Mouse (Mus musculus) kidney, postnatal 0 days (tissue): ENCODE measurements around the gene Pgam2. TPM values are rescaled to one million over a fixed set of nuclear protein-coding genes. Genes with fewer than 3 reads are reported as not detected.

Experiments
- ATAC-seq: fragments of 200-750 bp; cut with Nextera tagmentation; replicated peaks from 2 replicates; pipeline ENCODE4 v1.8.0; 2017; ENCODE audit warnings: low read depth, moderate number of reproducible peaks, moderate TSS enrichment, moderate library complexity; ENCODE audit not compliant: low FRiP score
- DNase-seq: peaks from one replicate; pipeline ENCODE4 v3.0.0-alpha.2; 2016; ENCODE audit warnings: low spot score
- H3K27ac ChIP-seq: fragments of 300-500 bp; sonication (generic); 2 replicates; pipeline ENCODE4 v1.5.1; 2014; ENCODE audit warnings: mild to moderate bottlenecking
- H3K27me3 ChIP-seq: fragments of 300-500 bp; sonication (generic); 2 replicates; pipeline ENCODE4 v1.6.1; 2014; ENCODE audit warnings: low read length, mixed read lengths; ENCODE audit not compliant: insufficient read depth
- H3K36me3 ChIP-seq: fragments of 300-500 bp; sonication (generic); 2 replicates; pipeline ENCODE4 v1.6.1; 2014; ENCODE audit warnings: low read length, mixed read lengths; ENCODE audit not compliant: insufficient read depth
- H3K4me1 ChIP-seq: fragments of 300-500 bp; sonication (generic); replicated peaks from 2 replicates; pipeline ENCODE4 v1.6.1; 2014; ENCODE audit warnings: antibody characterized with exemption, low read length, mixed read lengths; ENCODE audit not compliant: insufficient read depth
- H3K4me2 ChIP-seq: fragments of 300-500 bp; sonication (generic); 2 replicates; pipeline ENCODE4 v1.6.1; 2014; ENCODE audit warnings: mild to moderate bottlenecking, low read length, moderate library complexity, mixed read lengths
- H3K4me3 ChIP-seq: fragments of 300-500 bp; sonication (generic); replicated peaks from 2 replicates; pipeline ENCODE4 v1.5.1; 2014; ENCODE audit warnings: low read depth, low read length
- H3K9ac ChIP-seq: fragments of 300-500 bp; sonication (generic); 2 replicates; pipeline ENCODE4 v1.6.1; 2014; ENCODE audit warnings: low read depth, low read length
- H3K9me3 ChIP-seq: fragments of 300-500 bp; sonication (generic); replicated peaks from 2 replicates; pipeline ENCODE4 v1.6.1; 2016; ENCODE audit warnings: low read length, inconsistent platforms, mixed read lengths
- CTCF ChIP-seq: IDR thresholded peaks from 2 replicates; pipeline ENCODE4 v1.5.1; 2016; ENCODE audit warnings: antibody characterized with exemption, low read depth, mild to moderate bottlenecking, moderate library complexity
- WGBS: fragments of 180-500 bp; shearing (Covaris S2); extraction: QIAGEN DNeasy Blood & Tissue Kit; methylation state at CpG from one replicate; pipeline ENCODE4 v1.1.7; 2014; 5-methylcytosine and 5-hydroxymethylcytosine counted together
- polyA plus RNA-seq: library from polyadenylated mRNA; unstranded; fragments of >200 nt; fragmentation: Nextera tagmentation; extraction: Ambion mirVana; gene quantifications from 2 replicates; pipeline ENCODE4 v1.2.1, GENCODE M21; 2015

Pgam2 gene
- polyA plus RNA-seq, 1 experiment from 2014 or later: 111 TPM

GRCm38 (mm10) chr11:5787671-5788055 lies 15.9 kb downstream of the Pgam2 start:
- Histone ChIP-seq H3K27ac (peak overlapping the region; percentile 90), H3K4me3 (peak overlapping the region; percentile 61), H3K9me3 (no peaks in the 10 kb centered on the region), H3K4me2 (peak overlapping the region; percentile 93), H3K27me3 (no peaks in the 10 kb centered on the region), H3K36me3 (peaks cover 10% of the 10 kb centered on the region; the same call in 1 of the 2 replicates), H3K9ac (peak overlapping the region; percentile 72), H3K4me1 (peaks cover 15% of the 10 kb centered on the region; the same call in 1 of the 2 replicates)
- DNase-seq: no peak
- WGBS: 32% methylated on average over 8 of the region's 8 CpGs
- no peak for TF ChIP-seq CTCF
- ATAC-seq: no peak

DNA sequence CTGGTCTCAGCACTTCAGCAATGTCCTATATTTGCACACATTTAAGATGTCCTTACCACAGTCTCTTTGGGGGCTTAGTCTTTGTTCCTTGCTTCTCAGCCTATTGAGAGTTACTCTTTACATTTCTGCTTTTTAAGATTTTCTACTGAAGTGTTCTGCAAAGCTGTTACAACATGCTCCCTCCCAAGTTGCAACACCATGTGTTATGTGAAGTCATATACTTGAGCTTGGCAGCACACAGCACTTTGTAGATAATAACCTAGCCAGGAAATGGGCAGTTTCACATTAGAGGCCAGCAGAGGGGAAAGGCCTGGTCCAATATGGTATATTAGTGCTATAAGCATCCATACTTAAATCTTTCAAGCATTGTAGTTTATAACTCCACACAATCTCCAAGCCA lies 17.8 kb downstream of the Pgam2 start:
- Histone ChIP-seq H3K27me3 (no peaks in the 10 kb centered on the region), H3K4me1 (peaks cover 15% of the 10 kb centered on the region; the same call in 1 of the 2 replicates), H3K9ac (no peak overlapping the region), H3K36me3 (peaks cover 6% of the 10 kb centered on the region; the same call in 1 of the 2 replicates), H3K9me3 (no peaks in the 10 kb centered on the region), H3K4me3 (no peak overlapping the region), H3K27ac (no peak overlapping the region), H3K4me2 (no peak overlapping the region)
- ATAC-seq: no peak
- TF ChIP-seq CTCF: no peak
- no peak for DNase-seq

DNA sequence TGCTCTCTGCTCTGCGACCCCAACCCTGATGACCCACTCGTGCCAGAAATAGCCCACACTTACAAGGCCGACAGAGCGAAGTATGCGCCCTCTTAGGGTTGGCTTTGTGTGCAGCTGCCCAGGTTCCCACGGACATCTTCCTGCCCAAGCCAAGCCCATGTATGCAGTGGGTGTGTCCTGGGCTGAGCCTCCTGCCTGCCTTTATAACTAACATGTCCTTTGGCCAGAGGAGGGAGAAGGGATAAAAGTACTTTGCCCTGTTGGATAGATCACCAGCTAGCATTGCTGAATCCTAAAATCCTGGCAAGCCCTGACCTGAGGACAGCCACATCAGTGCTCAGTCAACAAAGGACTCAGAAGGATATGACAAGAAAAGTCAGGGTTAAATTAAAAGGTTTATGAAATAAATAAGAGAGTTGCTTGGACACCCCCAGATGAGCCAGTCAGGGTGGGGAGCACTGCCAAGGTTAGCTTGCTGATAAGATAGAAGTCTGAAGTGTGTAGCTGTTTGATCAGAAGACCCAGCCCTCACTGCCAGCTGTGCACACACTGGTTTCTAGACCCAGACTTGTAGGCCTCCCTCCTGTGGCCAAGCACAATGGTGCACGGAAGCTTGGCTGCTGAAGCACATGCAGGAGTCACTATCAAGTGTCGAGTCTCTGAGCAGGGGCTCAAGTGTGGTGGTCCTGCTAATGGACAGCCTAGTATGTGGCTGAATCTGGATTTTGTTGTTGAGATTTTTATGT lies 21.2 kb downstream of the Pgam2 start:
- Histone ChIP-seq H3K4me1 (0 out of 2 replicates have a peak, but pooled peaks cover 4% of the 10 kb centered on the region), H3K27ac (no peak overlapping the region), H3K9me3 (no peaks in the 10 kb centered on the region), H3K36me3 (peaks cover 6% of the 10 kb centered on the region; the same call in 1 of the 2 replicates), H3K27me3 (no peaks in the 10 kb centered on the region), H3K4me2 (no peak overlapping the region), H3K4me3 (no peak overlapping the region), H3K9ac (no peak overlapping the region)
- ATAC-seq (0 out of 2 replicates have a peak, but pooled peaks have one; percentile 18), DNase-seq (no peak)
- 74% methylated on average over 8 of the region's 8 CpGs for WGBS
- peak; percentile 54 for TF ChIP-seq CTCF

DNA sequence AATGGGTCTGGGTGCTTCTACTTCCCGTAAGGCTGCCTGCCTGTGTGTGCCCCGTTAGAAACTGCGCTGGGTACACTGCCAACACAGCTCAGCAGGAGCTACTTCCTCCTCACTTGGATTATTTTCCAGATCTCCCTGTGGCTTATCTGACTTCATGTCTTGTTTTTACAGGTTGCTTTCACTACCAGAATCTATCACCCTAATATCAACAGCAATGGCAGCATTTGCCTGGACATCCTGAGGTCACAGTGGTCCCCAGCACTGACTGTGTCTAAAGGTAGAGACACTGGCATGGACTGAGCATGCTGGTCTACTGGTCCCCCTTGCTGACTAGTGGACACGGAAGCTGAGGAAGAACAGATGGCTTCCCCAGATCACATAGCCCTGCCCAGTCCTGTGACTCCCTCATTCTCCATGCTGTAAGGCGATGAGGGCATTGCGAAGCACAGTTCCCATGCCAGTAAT lies 23.5 kb downstream of the Pgam2 start:
- 90% methylated on average over 6 of the region's 6 CpGs for WGBS
- Histone ChIP-seq H3K36me3 (peaks cover 6% of the 10 kb centered on the region; the same call in 1 of the 2 replicates), H3K9me3 (no peaks in the 10 kb centered on the region), H3K4me3 (no peak overlapping the region), H3K27ac (no peak overlapping the region), H3K4me2 (no peak overlapping the region), H3K9ac (no peak overlapping the region), H3K4me1 (no peaks in the 10 kb centered on the region), H3K27me3 (no peaks in the 10 kb centered on the region)
- TF ChIP-seq CTCF: no peak
- no peak for DNase-seq
- no peak for ATAC-seq

- ATAC-seq (no peak), DNase-seq (no peak)
- Histone ChIP-seq H3K4me2 (no peak overlapping the region), H3K4me1 (no peaks in the 10 kb centered on the region), H3K9me3 (no peaks in the 10 kb centered on the region), H3K9ac (no peak overlapping the region), H3K27me3 (no peaks in the 10 kb centered on the region), H3K27ac (no peak overlapping the region), H3K36me3 (peaks cover 6% of the 10 kb centered on the region; the same call in 1 of the 2 replicates), H3K4me3 (no peak overlapping the region)
- 83% methylated on average over 2 of the region's 2 CpGs for WGBS
- peak; percentile 56 for TF ChIP-seq CTCF
These were observed 25.1 kb downstream of the Pgam2 start for GRCm38 (mm10) chr11:5778481-5778880.

DNA sequence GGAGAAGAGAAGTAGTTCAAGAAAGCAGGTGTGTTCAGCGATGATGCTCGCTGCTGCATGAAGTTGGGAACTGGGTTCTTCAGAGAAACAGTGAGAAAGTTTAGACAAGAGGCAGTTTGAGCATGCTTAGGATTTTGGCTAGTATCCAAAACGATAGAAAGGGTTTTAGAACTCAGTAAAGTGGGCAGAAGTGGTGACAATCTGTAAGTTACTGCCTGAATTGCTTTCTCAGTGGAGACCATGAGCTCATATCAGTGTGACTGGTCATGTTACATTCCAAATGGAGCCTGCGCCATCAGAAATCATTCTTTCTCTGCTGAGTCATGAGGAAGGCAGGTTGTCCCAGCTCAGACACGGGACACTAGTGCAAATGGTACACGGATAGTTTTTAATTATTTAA lies 37.5 kb downstream of the Pgam2 start:
- no peak for ATAC-seq
- Histone ChIP-seq H3K27ac (no peak overlapping the region), H3K4me1 (no peaks in the 10 kb centered on the region), H3K4me2 (no peak overlapping the region), H3K36me3 (peaks cover 10% of the 10 kb centered on the region), H3K4me3 (no peak overlapping the region), H3K27me3 (no peaks in the 10 kb centered on the region), H3K9me3 (no peaks in the 10 kb centered on the region), H3K9ac (no peak overlapping the region)
- TF ChIP-seq CTCF: no peak
- no peak for DNase-seq
- 86% methylated on average over 6 of the region's 6 CpGs for WGBS
